Mouse (Mus musculus) mammary gland, adult 2 months (tissue): Measurements from ENCODE around the gene Trpm5. TPM values are rescaled to one million over a fixed set of nuclear protein-coding genes. Genes with fewer than 3 reads are reported as not detected.

ENCODE experiments used
- polyA plus RNA-seq: library from polyadenylated mRNA; depleted of rRNA; stranded (reverse); fragments of >200 nt; gene quantifications from 2 replicates; pipeline ENCODE4 v1.2.3, GENCODE M21; 2012; ENCODE audit warnings: low replicate concordance; rRNA removed

Trpm5 gene
- 0.10 and 0.20 TPM in 2 replicates for polyA plus RNA-seq

GRCm38 (mm10) chr7:143094592-143095553 lies at the start of gene Trpm5:
Trpm5 (minus strand) TSS chr7:143094642.

GRCm38 (mm10) chr7:143106062-143106461 lies 11.6 kb upstream of the Trpm5 start, which contains the start of gene Kcnq1:
Kcnq1 (plus strand) TSS chr7:143106362.

GRCm38 (mm10) chr7:143068882-143069591 lies 25.4 kb downstream of the Trpm5 start, which contains the start of gene Tssc4:
Tssc4 (plus strand) TSS chr7:143069249.

GRCm38 (mm10) chr7:143052626-143053007 lies 41.8 kb downstream of the Trpm5 start, which contains the start of gene Cd81:
Cd81 (plus strand) TSS chr7:143052739.

Other genes with a start within 250 kb of the Trpm5 start
- 1.5 TPM in 1 of 2 replicates, not detected in the other for gene Th, start 163.5 kb downstream of the Trpm5 start, polyA plus RNA-seq
- gene Ascl2, start 125.4 kb downstream of the Trpm5 start, polyA plus RNA-seq, result 0.85 and 2.0 TPM in 2 replicates
- 40.4 and 43.5 TPM in 2 replicates for gene Tspan32, start 89.6 kb downstream of the Trpm5 start, polyA plus RNA-seq
- 704 and 755 TPM in 2 replicates for gene Cd81, start 41.9 kb downstream of the Trpm5 start, polyA plus RNA-seq
- 70.6 and 112 TPM in 2 replicates for gene Tssc4, start 25.4 kb downstream of the Trpm5 start, polyA plus RNA-seq
- gene Kcnq1, start 11.7 kb upstream of the Trpm5 start, polyA plus RNA-seq, result 2.6 and 3.1 TPM in 2 replicates